Mouse (Mus musculus) kidney, postnatal 0 days (tissue): ENCODE data around the gene Elof1. TPM values are rescaled to one million over a fixed set of nuclear protein-coding genes. Genes with fewer than 3 reads are reported as not detected.
A peak's percentile ranks its signal among the peaks of the same experiment; 100 is the strongest.

Experiments used
- ATAC-seq: fragments of 200-750 bp; cut with Nextera tagmentation; replicated peaks from 2 replicates; pipeline ENCODE4 v1.8.0; 2017; ENCODE audit warnings: low read depth, moderate number of reproducible peaks, moderate TSS enrichment, moderate library complexity; ENCODE audit not compliant: low FRiP score
- DNase-seq: peaks from one replicate; pipeline ENCODE4 v3.0.0-alpha.2; 2016; ENCODE audit warnings: low spot score
- H3K27ac ChIP-seq: fragments of 300-500 bp; sonication (generic); 2 replicates; pipeline ENCODE4 v1.5.1; 2014; ENCODE audit warnings: mild to moderate bottlenecking
- H3K27me3 ChIP-seq: fragments of 300-500 bp; sonication (generic); 2 replicates; pipeline ENCODE4 v1.6.1; 2014; ENCODE audit warnings: low read length, mixed read lengths; ENCODE audit not compliant: insufficient read depth
- H3K36me3 ChIP-seq: fragments of 300-500 bp; sonication (generic); 2 replicates; pipeline ENCODE4 v1.6.1; 2014; ENCODE audit warnings: low read length, mixed read lengths; ENCODE audit not compliant: insufficient read depth
- H3K4me1 ChIP-seq: fragments of 300-500 bp; sonication (generic); replicated peaks from 2 replicates; pipeline ENCODE4 v1.6.1; 2014; ENCODE audit warnings: antibody characterized with exemption, low read length, mixed read lengths; ENCODE audit not compliant: insufficient read depth
- H3K4me2 ChIP-seq: fragments of 300-500 bp; sonication (generic); 2 replicates; pipeline ENCODE4 v1.6.1; 2014; ENCODE audit warnings: mild to moderate bottlenecking, low read length, moderate library complexity, mixed read lengths
- H3K4me3 ChIP-seq: fragments of 300-500 bp; sonication (generic); replicated peaks from 2 replicates; pipeline ENCODE4 v1.5.1; 2014; ENCODE audit warnings: low read depth, low read length
- H3K9ac ChIP-seq: fragments of 300-500 bp; sonication (generic); 2 replicates; pipeline ENCODE4 v1.6.1; 2014; ENCODE audit warnings: low read depth, low read length
- H3K9me3 ChIP-seq: fragments of 300-500 bp; sonication (generic); replicated peaks from 2 replicates; pipeline ENCODE4 v1.6.1; 2016; ENCODE audit warnings: low read length, inconsistent platforms, mixed read lengths
- CTCF ChIP-seq: IDR thresholded peaks from 2 replicates; pipeline ENCODE4 v1.5.1; 2016; ENCODE audit warnings: antibody characterized with exemption, low read depth, mild to moderate bottlenecking, moderate library complexity
- WGBS: fragments of 180-500 bp; shearing (Covaris S2); extraction: QIAGEN DNeasy Blood & Tissue Kit; methylation state at CpG from one replicate; pipeline ENCODE4 v1.1.7; 2014; 5-methylcytosine and 5-hydroxymethylcytosine counted together
- polyA plus RNA-seq: library from polyadenylated mRNA; unstranded; fragments of >200 nt; fragmentation: Nextera tagmentation; extraction: Ambion mirVana; gene quantifications from 2 replicates; pipeline ENCODE4 v1.2.1, GENCODE M21; 2015

The Elof1 gene
- polyA plus RNA-seq, 1 experiment from 2014 or later: 160 TPM

- H3K4me3 ChIP-seq: no peak overlapping the region
- 0 out of 2 replicates have a peak, but pooled peaks cover 5% of the 10 kb centered on the region for H3K9me3 ChIP-seq
- H3K27me3 ChIP-seq: no peaks in the 10 kb centered on the region
- no peaks in the 10 kb centered on the region for H3K4me1 ChIP-seq
- no peak overlapping the region for H3K4me2 ChIP-seq
- WGBS: 78% methylated on average over 20 of the region's 20 CpGs
- TF ChIP-seq CTCF: no peak
- no peaks in the 10 kb centered on the region for H3K36me3 ChIP-seq
- no peak overlapping the region for H3K27ac ChIP-seq
- H3K9ac ChIP-seq: no peak overlapping the region
- no peak for ATAC-seq
- DNase-seq: no peak
Measured at GRCm38 (mm10) chr9:22149426-22150248, 32.7 kb upstream of the Elof1 start.

- Histone ChIP-seq H3K4me2 (no peak overlapping the region), H3K4me1 (no peaks in the 10 kb centered on the region), H3K9me3 (0 out of 2 replicates have a peak, but pooled peaks cover 5% of the 10 kb centered on the region), H3K36me3 (no peaks in the 10 kb centered on the region), H3K27ac (no peak overlapping the region), H3K9ac (no peak overlapping the region), H3K4me3 (no peak overlapping the region), H3K27me3 (no peaks in the 10 kb centered on the region)
- DNase-seq: no peak
- 89% methylated on average over 8 of the region's 8 CpGs for WGBS
- no peak for TF ChIP-seq CTCF
- ATAC-seq: no peak
Measured at GRCm38 (mm10) chr9:22144304-22144965, 27.5 kb upstream of the Elof1 start.

GRCm38 (mm10) chr9:22143108-22144037, 26.4 kb upstream of the Elof1 start:
- WGBS: 55% methylated on average over 17 of the region's 17 CpGs
- Histone ChIP-seq H3K27me3 (no peaks in the 10 kb centered on the region), H3K4me2 (no peak overlapping the region), H3K4me3 (no peak overlapping the region), H3K4me1 (no peaks in the 10 kb centered on the region), H3K36me3 (no peaks in the 10 kb centered on the region), H3K9me3 (0 out of 2 replicates have a peak, but pooled peaks cover 5% of the 10 kb centered on the region), H3K9ac (no peak overlapping the region), H3K27ac (no peak overlapping the region)
- DNase-seq (peak; percentile 90), ATAC-seq (peak; percentile 65; the same call in 1 of the 2 replicates)
- TF ChIP-seq CTCF: peak; percentile 93

GRCm38 (mm10) chr9:22139746-22140145, 22.8 kb upstream of the Elof1 start:
- Histone ChIP-seq H3K9ac (no peak overlapping the region), H3K36me3 (no peaks in the 10 kb centered on the region), H3K4me2 (no peak overlapping the region), H3K27ac (no peak overlapping the region), H3K4me1 (no peaks in the 10 kb centered on the region), H3K9me3 (no peaks in the 10 kb centered on the region), H3K4me3 (no peak overlapping the region), H3K27me3 (no peaks in the 10 kb centered on the region)
- no peak for DNase-seq
- TF ChIP-seq CTCF: no peak
- ATAC-seq: no peak
- WGBS: 85% methylated on average over 5 of the region's 5 CpGs

GRCm38 (mm10) chr9:22138480-22138879, 21.5 kb upstream of the Elof1 start:
- ATAC-seq: no peak
- TF ChIP-seq CTCF: peak; percentile 86

More at GRCm38 (mm10) chr9:22138480-22138879, 21.5 kb upstream of the Elof1 start:
- WGBS: 27% methylated on average over 2 of the region's 2 CpGs
- no peaks in the 10 kb centered on the region for H3K4me1 ChIP-seq
- DNase-seq: peak; percentile 49
- H3K9ac ChIP-seq: no peak overlapping the region
- H3K4me2 ChIP-seq: no peak overlapping the region
- H3K36me3 ChIP-seq: no peaks in the 10 kb centered on the region
- H3K9me3 ChIP-seq: no peaks in the 10 kb centered on the region
- no peak overlapping the region for H3K27ac ChIP-seq
- no peaks in the 10 kb centered on the region for H3K27me3 ChIP-seq
- H3K4me3 ChIP-seq: no peak overlapping the region
